Mouse (Mus musculus) macrophage (primary cell): Measurements from ENCODE around the gene Nsun6. TPM values are rescaled to one million over a fixed set of nuclear protein-coding genes. Genes with fewer than 3 reads are reported as not detected.

ENCODE experiments used
- H3K27ac ChIP-seq: fragments of 350-480 bp; formaldehyde crosslinking; 2 replicates; pipeline ENCODE4 v1.9.0; 2021
- H3K36me3 ChIP-seq: fragments of 350-480 bp; formaldehyde crosslinking; 2 replicates; pipeline ENCODE4 v1.9.0; 2021; ENCODE audit errors: inconsistent target
- H3K4me3 ChIP-seq: fragments of 350-480 bp; formaldehyde crosslinking; 2 replicates; pipeline ENCODE4 v1.9.0; 2021; ENCODE audit errors: inconsistent target
- H3K79me2 ChIP-seq: fragments of 350-480 bp; formaldehyde crosslinking; 2 replicates; pipeline ENCODE4 v1.9.0; 2021; ENCODE audit errors: inconsistent target
- WGBS: methylation state at CpG from one replicate; pipeline ENCODE4 v1.1.7; 2026; ENCODE audit warnings: inconsistent platforms; ENCODE audit not compliant: missing documents; 5-methylcytosine and 5-hydroxymethylcytosine counted together
- polyA plus RNA-seq: library from polyadenylated mRNA; stranded (reverse); fragments of 250-400 nt; gene quantifications from 3 replicates; pipeline ENCODE4 v1.2.4, GENCODE M21; 2018; ENCODE audit warnings: inconsistent platforms

Nsun6 gene
- polyA plus RNA-seq, 1 experiment from 2014 or later: 4.8 TPM

DNA sequence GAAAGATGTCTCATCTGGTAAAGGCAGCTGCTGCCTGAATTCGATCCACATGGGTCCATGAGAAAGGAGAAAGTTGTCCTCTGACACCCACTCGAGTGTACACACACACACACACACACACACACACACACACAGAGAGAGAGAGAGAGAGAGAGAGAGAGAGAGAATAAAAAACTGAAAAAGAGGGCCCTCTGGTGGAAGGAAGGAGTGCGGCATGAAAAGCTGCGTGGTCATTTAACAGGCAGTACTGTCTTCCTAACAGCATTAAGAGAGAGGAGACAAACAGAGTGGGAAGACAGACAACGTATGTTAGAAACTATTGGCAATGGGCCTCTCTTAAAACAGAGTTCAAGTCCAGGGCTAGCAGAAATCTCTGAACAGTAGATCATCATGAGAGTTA is 14.5 kb downstream of the Nsun6 start:
- Histone ChIP-seq H3K4me3 (no peak overlapping the region), H3K79me2 (no peaks in the 10 kb centered on the region), H3K36me3 (peaks cover 8% of the 10 kb centered on the region; the same call in 1 of the 2 replicates), H3K27ac (no peak overlapping the region)
- 80% methylated on average over 3 of the region's 5 CpGs for WGBS

DNA sequence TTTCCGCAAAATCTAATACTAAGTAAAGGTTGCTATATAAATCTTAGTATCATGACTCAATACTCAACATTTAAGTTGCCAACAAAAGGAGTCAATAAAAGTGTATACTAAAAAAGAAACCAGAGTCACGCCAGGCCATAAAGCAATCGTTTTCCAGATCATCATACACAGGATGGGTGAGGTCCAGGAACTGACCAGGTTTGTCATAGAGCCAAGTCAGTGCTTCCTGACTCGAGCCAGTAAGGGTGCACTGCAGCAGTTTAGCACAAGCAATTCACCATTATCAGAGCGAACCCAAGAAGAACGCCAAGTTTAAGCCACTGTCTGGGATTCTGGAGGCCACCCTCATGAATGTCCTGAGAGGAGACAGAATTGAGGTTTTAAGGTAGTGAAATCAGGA is 16.2 kb downstream of the Nsun6 start:
- no peaks in the 10 kb centered on the region for H3K79me2 ChIP-seq
- peaks cover 8% of the 10 kb centered on the region; the same call in 1 of the 2 replicates for H3K36me3 ChIP-seq
- H3K4me3 ChIP-seq: no peak overlapping the region
- no peak overlapping the region for H3K27ac ChIP-seq
- 87% methylated on average over 6 of the region's 6 CpGs for WGBS

- no peak overlapping the region for H3K4me3 ChIP-seq
- H3K27ac ChIP-seq: no peak overlapping the region
- H3K79me2 ChIP-seq: no peaks in the 10 kb centered on the region
- H3K36me3 ChIP-seq: peaks cover 9% of the 10 kb centered on the region; the same call in 1 of the 2 replicates
- WGBS: 100% methylated on average over 1 of the region's 1 CpGs
Observed at GRCm38 (mm10) chr2:15027816-15028215, 27.1 kb downstream of the Nsun6 start.

DNA sequence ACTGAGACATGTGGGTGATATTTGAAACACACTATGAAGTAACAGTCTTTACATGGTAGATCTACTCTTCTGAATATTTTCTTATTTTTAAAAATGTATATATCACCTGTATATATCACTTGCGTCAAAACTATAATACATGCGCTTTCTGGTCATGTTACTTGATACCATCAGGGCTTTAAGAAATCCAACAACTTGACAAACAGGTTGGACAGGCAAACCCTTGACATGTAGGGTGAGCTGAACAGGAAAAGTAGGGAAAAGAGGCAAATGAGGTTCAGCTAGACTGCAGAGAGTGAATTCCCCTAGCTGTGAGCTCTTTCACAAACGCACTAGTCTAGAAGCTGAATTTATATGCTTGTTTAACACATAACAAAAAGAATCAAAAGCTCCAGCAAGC is 28.1 kb downstream of the Nsun6 start:
- Histone ChIP-seq H3K27ac (no peak overlapping the region), H3K79me2 (no peaks in the 10 kb centered on the region), H3K36me3 (peaks cover 9% of the 10 kb centered on the region; the same call in 1 of the 2 replicates), H3K4me3 (no peak overlapping the region)
- WGBS: 100% methylated on average over 3 of the region's 3 CpGs

- no peak overlapping the region for H3K27ac ChIP-seq
- H3K4me3 ChIP-seq: no peak overlapping the region
- no peaks in the 10 kb centered on the region for H3K36me3 ChIP-seq
- no peaks in the 10 kb centered on the region for H3K79me2 ChIP-seq
- 94% methylated on average over 1 of the region's 1 CpGs for WGBS
Observed at GRCm38 (mm10) chr2:15008072-15008471, 46.8 kb downstream of the Nsun6 start.

DNA sequence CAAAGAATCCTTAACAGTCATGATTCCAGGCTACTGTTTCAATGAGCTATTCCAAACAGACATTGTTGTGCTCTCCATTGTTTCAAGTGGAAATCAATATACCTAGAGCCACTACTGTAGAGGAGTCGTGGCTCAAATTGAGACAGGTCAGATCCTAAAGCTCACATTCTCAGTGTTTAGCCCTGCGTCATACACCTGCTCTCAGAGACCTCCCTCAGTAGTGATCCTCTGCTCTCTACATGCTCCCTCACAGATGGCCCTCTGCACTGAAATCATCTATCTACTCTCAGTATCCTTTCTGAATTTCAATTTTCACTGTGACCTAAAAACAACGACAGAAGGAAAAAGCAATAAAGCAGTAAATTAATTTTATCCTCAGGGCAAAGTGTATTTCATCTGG is 47.3 kb downstream of the Nsun6 start:
- no peaks in the 10 kb centered on the region for H3K79me2 ChIP-seq
- 95% methylated on average over 3 of the region's 3 CpGs for WGBS
- no peaks in the 10 kb centered on the region for H3K36me3 ChIP-seq
- no peak overlapping the region for H3K27ac ChIP-seq
- H3K4me3 ChIP-seq: no peak overlapping the region

- H3K36me3 ChIP-seq: no peaks in the 10 kb centered on the region
- no peak overlapping the region for H3K27ac ChIP-seq
- H3K79me2 ChIP-seq: no peaks in the 10 kb centered on the region
- no peak overlapping the region for H3K4me3 ChIP-seq
- WGBS: 87% methylated on average over 5 of the region's 5 CpGs
Observed at GRCm38 (mm10) chr2:14997836-14998235, 57.0 kb downstream of the Nsun6 start.

DNA sequence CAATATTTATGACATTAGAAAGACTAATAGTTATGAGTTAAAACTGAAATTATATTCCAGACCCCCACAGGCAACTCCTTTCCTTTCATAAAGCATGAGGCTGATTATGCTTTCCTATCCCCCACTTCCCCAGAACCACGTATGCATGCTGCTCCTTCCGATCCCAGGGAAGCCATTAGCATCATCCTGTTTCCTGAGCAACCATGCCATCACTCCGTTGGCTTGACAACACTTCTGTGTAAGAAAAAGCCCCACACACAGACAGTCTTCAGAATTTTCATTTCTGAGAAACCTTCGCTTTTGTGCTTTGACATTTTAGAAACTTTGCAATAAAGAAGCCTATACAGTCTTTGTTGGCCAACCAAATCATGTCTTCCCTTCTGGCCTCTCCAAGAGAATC is 58.8 kb downstream of the Nsun6 start:
- no peak overlapping the region for H3K4me3 ChIP-seq
- H3K79me2 ChIP-seq: no peaks in the 10 kb centered on the region
- H3K36me3 ChIP-seq: no peaks in the 10 kb centered on the region
- WGBS: 96% methylated on average over 4 of the region's 4 CpGs
- no peak overlapping the region for H3K27ac ChIP-seq

- Histone ChIP-seq H3K36me3 (no peaks in the 10 kb centered on the region), H3K79me2 (no peaks in the 10 kb centered on the region), H3K4me3 (no peak overlapping the region), H3K27ac (no peak overlapping the region)
- 98% methylated on average over 4 of the region's 4 CpGs for WGBS
Observed at GRCm38 (mm10) chr2:14992531-14992930, 62.3 kb downstream of the Nsun6 start.

DNA sequence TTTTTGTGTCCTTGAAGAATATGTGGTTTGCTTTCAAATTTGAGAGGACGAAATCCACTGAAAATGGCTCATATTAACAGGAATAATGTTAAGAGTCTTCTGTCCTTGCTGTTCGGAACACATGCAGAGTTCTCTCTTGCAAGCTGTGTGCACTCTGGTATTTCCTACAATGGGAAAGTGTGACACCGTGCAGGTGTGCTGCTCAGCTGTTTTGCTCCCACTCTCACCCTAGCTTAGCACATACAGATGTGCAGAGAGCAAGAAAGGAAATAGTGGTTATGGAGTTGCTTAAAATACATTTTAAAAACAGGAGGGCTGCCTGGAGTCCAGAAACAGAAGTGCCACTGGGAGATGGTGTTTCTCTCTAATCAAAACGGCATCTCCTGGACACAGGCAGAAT is 65.5 kb downstream of the Nsun6 start:
- Histone ChIP-seq H3K4me3 (no peak overlapping the region), H3K79me2 (no peaks in the 10 kb centered on the region), H3K27ac (no peak overlapping the region), H3K36me3 (no peaks in the 10 kb centered on the region)
- WGBS: 65% methylated on average over 4 of the region's 4 CpGs

GRCm38 (mm10) chr2:14988451-14988850 is 66.4 kb downstream of the Nsun6 start:
- H3K36me3 ChIP-seq: no peaks in the 10 kb centered on the region
- WGBS: 88% methylated on average over 4 of the region's 4 CpGs
- H3K27ac ChIP-seq: no peak overlapping the region
- H3K4me3 ChIP-seq: no peak overlapping the region
- no peaks in the 10 kb centered on the region for H3K79me2 ChIP-seq

DNA sequence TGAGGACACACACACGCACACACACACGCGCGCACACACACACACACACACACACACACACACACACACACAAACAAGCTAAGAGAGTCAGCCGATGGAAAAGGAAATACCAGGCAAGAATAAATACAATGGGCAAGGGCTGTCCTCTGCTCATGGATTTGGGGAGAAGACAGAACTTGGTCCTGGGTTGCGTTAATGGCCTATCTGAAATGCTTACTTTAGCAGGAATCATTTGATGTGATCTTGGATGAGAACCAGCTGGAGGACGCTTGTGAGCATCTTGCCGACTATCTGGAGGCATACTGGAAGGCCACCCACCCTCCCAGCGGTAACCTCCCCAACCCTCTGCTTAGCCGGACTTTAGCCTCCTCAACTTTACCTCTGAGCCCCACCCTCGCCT is 70.8 kb downstream of the Nsun6 start:
- H3K79me2 ChIP-seq: no peaks in the 10 kb centered on the region
- no peaks in the 10 kb centered on the region for H3K36me3 ChIP-seq
- H3K4me3 ChIP-seq: no peak overlapping the region
- H3K27ac ChIP-seq: no peak overlapping the region
- WGBS: 95% methylated on average over 11 of the region's 11 CpGs

GRCm38 (mm10) chr2:14961493-14961892 is 93.4 kb downstream of the Nsun6 start:
- H3K27ac ChIP-seq: no peak overlapping the region
- no peaks in the 10 kb centered on the region for H3K79me2 ChIP-seq
- no peak overlapping the region for H3K4me3 ChIP-seq
- H3K36me3 ChIP-seq: no peaks in the 10 kb centered on the region
- 70% methylated on average over 2 of the region's 2 CpGs for WGBS

GRCm38 (mm10) chr2:14960963-14961488 is 93.8 kb downstream of the Nsun6 start:
- Histone ChIP-seq H3K79me2 (no peaks in the 10 kb centered on the region), H3K4me3 (no peak overlapping the region), H3K36me3 (no peaks in the 10 kb centered on the region), H3K27ac (no peak overlapping the region)
- 47% methylated on average over 1 of the region's 1 CpGs for WGBS

DNA sequence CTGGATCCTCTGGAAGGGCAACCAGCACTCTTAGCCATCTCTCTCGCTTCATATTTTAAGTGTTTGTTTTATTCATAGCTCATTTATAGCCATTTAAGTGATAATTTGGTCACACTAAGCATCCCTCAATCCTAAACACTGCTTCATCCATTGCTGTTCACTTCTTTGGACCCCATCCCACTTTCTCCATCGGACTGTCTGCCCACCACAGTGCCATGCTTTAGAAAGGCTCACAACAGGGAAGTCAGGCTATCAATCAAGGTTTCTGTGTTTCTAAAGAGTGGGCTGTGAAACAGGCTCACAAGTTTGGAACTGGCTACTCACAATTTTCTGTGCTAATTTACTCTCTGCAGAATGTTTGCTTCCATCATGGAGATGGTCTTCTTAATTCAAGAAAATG is 101.8 kb downstream of the Nsun6 start:
- WGBS: 92% methylated on average over 2 of the region's 2 CpGs
- Histone ChIP-seq H3K27ac (no peak overlapping the region), H3K79me2 (no peaks in the 10 kb centered on the region), H3K36me3 (no peaks in the 10 kb centered on the region), H3K4me3 (no peak overlapping the region)
